Mouse (Mus musculus): ENCODE data around the gene Opalin. TPM values are rescaled to one million over a fixed set of nuclear protein-coding genes. Genes with fewer than 3 reads are reported as not detected.
A peak's percentile ranks its signal among the peaks of the same experiment; 100 is the strongest.

Opalin gene
- polyA plus RNA-seq, 1 experiment from 2014 or later: not detected

- no peak overlapping the region for H3K27ac ChIP-seq
- WGBS: 87% methylated on average over 14 of the region's 14 CpGs
Measured at GRCm38 (mm10) chr19:41073746-41074455, 3.0 kb downstream of the Opalin start.

GRCm38 (mm10) chr19:41071500-41071899 lies 5.4 kb downstream of the Opalin start:
- H3K36me3 ChIP-seq: no peaks in the 10 kb centered on the region
- no peak for ATAC-seq (replicated peaks; ENCODE audit: low FRiP score)
- no peak overlapping the region for H3K9ac ChIP-seq
- no peak overlapping the region for H3K27ac ChIP-seq
- 9% methylated on average over 8 of the region's 8 CpGs for WGBS
- no peaks in the 10 kb centered on the region for H3K9me3 ChIP-seq (replicated peaks)
- no peak overlapping the region for H3K4me2 ChIP-seq
- no peak overlapping the region for H3K4me3 ChIP-seq (replicated peaks)
- no peaks in the 10 kb centered on the region for H3K4me1 ChIP-seq
- no peaks in the 10 kb centered on the region for H3K27me3 ChIP-seq

More at GRCm38 (mm10) chr19:41073746-41074455, 3.0 kb downstream of the Opalin start:
- Histone ChIP-seq H3K4me3 (replicated peaks) (no peak overlapping the region), H3K4me1 (no peaks in the 10 kb centered on the region), H3K9ac (no peak overlapping the region), H3K36me3 (no peaks in the 10 kb centered on the region), H3K4me2 (no peak overlapping the region), H3K27me3 (no peaks in the 10 kb centered on the region), H3K9me3 (replicated peaks) (no peaks in the 10 kb centered on the region)
- no peak for ATAC-seq (replicated peaks; ENCODE audit: low FRiP score)

GRCm38 (mm10) chr19:41054702-41055101 lies 22.2 kb downstream of the Opalin start:
- H3K9ac ChIP-seq: no peak overlapping the region
- no peak for ATAC-seq (replicated peaks; ENCODE audit: low FRiP score)
- H3K27ac ChIP-seq: no peak overlapping the region
- no peak overlapping the region for H3K4me2 ChIP-seq
- H3K4me3 ChIP-seq (replicated peaks): no peak overlapping the region
- H3K36me3 ChIP-seq: no peaks in the 10 kb centered on the region
- whole genome bisulfite sequencing: 55% methylated on average over 4 of the region's 4 CpGs
- H3K9me3 ChIP-seq (replicated peaks): no peaks in the 10 kb centered on the region
- peaks cover 22% of the 10 kb centered on the region for H3K4me1 ChIP-seq
- no peaks in the 10 kb centered on the region for H3K27me3 ChIP-seq

- WGBS: 34% methylated on average over 10 of the region's 10 CpGs
- no peak overlapping the region for H3K4me3 ChIP-seq (replicated peaks)
- H3K36me3 ChIP-seq: no peaks in the 10 kb centered on the region
- H3K4me1 ChIP-seq: peaks cover 22% of the 10 kb centered on the region
- H3K27ac ChIP-seq: peak overlapping the region; percentile 76
- H3K27me3 ChIP-seq: no peaks in the 10 kb centered on the region
- H3K9ac ChIP-seq: no peak overlapping the region
- H3K9me3 ChIP-seq (replicated peaks): no peaks in the 10 kb centered on the region
- H3K4me2 ChIP-seq: no peak overlapping the region
- no peak; the same call in 1 of the 2 replicates for ATAC-seq (replicated peaks; ENCODE audit: low FRiP score)
Measured at GRCm38 (mm10) chr19:41053530-41053929, 23.4 kb downstream of the Opalin start.

- no peaks in the 10 kb centered on the region for H3K36me3 ChIP-seq
- peak overlapping the region; percentile 77 for H3K27ac ChIP-seq
- ATAC-seq (replicated peaks; ENCODE audit: low FRiP score): peak; percentile 65
- WGBS: 57% methylated on average over 5 of the region's 5 CpGs
- no peak overlapping the region for H3K9ac ChIP-seq
- no peak overlapping the region for H3K4me2 ChIP-seq
- H3K9me3 ChIP-seq (replicated peaks): no peaks in the 10 kb centered on the region
- no peaks in the 10 kb centered on the region for H3K27me3 ChIP-seq
- H3K4me3 ChIP-seq (replicated peaks): no peak overlapping the region
- H3K4me1 ChIP-seq: peaks cover 22% of the 10 kb centered on the region
Measured at GRCm38 (mm10) chr19:41052247-41052646, 24.7 kb downstream of the Opalin start.

GRCm38 (mm10) chr19:41051714-41052113 lies 25.2 kb downstream of the Opalin start:
- Histone ChIP-seq H3K4me2 (no peak overlapping the region), H3K9me3 (replicated peaks) (no peaks in the 10 kb centered on the region), H3K4me3 (replicated peaks) (no peak overlapping the region), H3K27ac (peak overlapping the region; percentile 77), H3K27me3 (no peaks in the 10 kb centered on the region), H3K4me1 (peaks cover 22% of the 10 kb centered on the region), H3K9ac (no peak overlapping the region), H3K36me3 (no peaks in the 10 kb centered on the region)
- peak; percentile 50 for ATAC-seq (replicated peaks; ENCODE audit: low FRiP score)
- 68% methylated on average over 1 of the region's 1 CpGs for WGBS

GRCm38 (mm10) chr19:41048187-41048559 lies 28.7 kb downstream of the Opalin start:
- H3K9me3 ChIP-seq (replicated peaks): no peaks in the 10 kb centered on the region
- no peaks in the 10 kb centered on the region for H3K36me3 ChIP-seq
- H3K9ac ChIP-seq: no peak overlapping the region
- H3K4me1 ChIP-seq: peaks cover 15% of the 10 kb centered on the region
- H3K4me3 ChIP-seq (replicated peaks): no peak overlapping the region
- ATAC-seq (replicated peaks; ENCODE audit: low FRiP score): no peak
- H3K4me2 ChIP-seq: no peak overlapping the region
- no peaks in the 10 kb centered on the region for H3K27me3 ChIP-seq
- no peak overlapping the region for H3K27ac ChIP-seq
- WGBS: 77% methylated on average over 3 of the region's 3 CpGs

GRCm38 (mm10) chr19:41047437-41048186 lies 29.3 kb downstream of the Opalin start:
- H3K36me3 ChIP-seq: no peaks in the 10 kb centered on the region
- 83% methylated on average over 9 of the region's 9 CpGs for WGBS
- peaks cover 11% of the 10 kb centered on the region for H3K4me1 ChIP-seq
- no peaks in the 10 kb centered on the region for H3K27me3 ChIP-seq
- H3K27ac ChIP-seq: no peak overlapping the region
- no peak overlapping the region for H3K4me2 ChIP-seq
- no peak overlapping the region for H3K4me3 ChIP-seq (replicated peaks)
- H3K9me3 ChIP-seq (replicated peaks): no peaks in the 10 kb centered on the region
- H3K9ac ChIP-seq: no peak overlapping the region
- no peak for ATAC-seq (replicated peaks; ENCODE audit: low FRiP score)

GRCm38 (mm10) chr19:41045091-41045770 lies 31.7 kb downstream of the Opalin start:
- Histone ChIP-seq H3K9ac (no peak overlapping the region), H3K9me3 (replicated peaks) (no peaks in the 10 kb centered on the region), H3K4me3 (replicated peaks) (no peak overlapping the region), H3K27me3 (no peaks in the 10 kb centered on the region), H3K4me2 (no peak overlapping the region), H3K27ac (no peak overlapping the region), H3K4me1 (no peaks in the 10 kb centered on the region), H3K36me3 (no peaks in the 10 kb centered on the region)
- 44% methylated on average over 10 of the region's 10 CpGs for WGBS
- no peak for ATAC-seq (replicated peaks; ENCODE audit: low FRiP score)

GRCm38 (mm10) chr19:41039110-41039509 lies 37.8 kb downstream of the Opalin start:
- Histone ChIP-seq H3K9me3 (replicated peaks) (no peaks in the 10 kb centered on the region), H3K9ac (no peak overlapping the region), H3K4me2 (no peak overlapping the region), H3K27me3 (no peaks in the 10 kb centered on the region), H3K36me3 (no peaks in the 10 kb centered on the region), H3K4me1 (no peaks in the 10 kb centered on the region), H3K27ac (no peak overlapping the region), H3K4me3 (replicated peaks) (no peak overlapping the region)
- 77% methylated on average over 7 of the region's 7 CpGs for WGBS
- no peak for ATAC-seq (replicated peaks; ENCODE audit: low FRiP score)

- Histone ChIP-seq H3K27ac (no peak overlapping the region), H3K4me1 (no peaks in the 10 kb centered on the region), H3K9ac (no peak overlapping the region), H3K27me3 (no peaks in the 10 kb centered on the region), H3K4me2 (no peak overlapping the region), H3K36me3 (no peaks in the 10 kb centered on the region), H3K4me3 (replicated peaks) (no peak overlapping the region), H3K9me3 (replicated peaks) (no peaks in the 10 kb centered on the region)
- WGBS: 73% methylated on average over 4 of the region's 4 CpGs
- no peak for ATAC-seq (replicated peaks; ENCODE audit: low FRiP score)
Measured at GRCm38 (mm10) chr19:41035809-41036551, 40.9 kb downstream of the Opalin start.
